Mouse (Mus musculus): ENCODE measurements around the gene Myh7b. TPM values are rescaled to one million over a fixed set of nuclear protein-coding genes. Genes with fewer than 3 reads are reported as not detected.
A peak's percentile ranks its signal among the peaks of the same experiment; 100 is the strongest.

Gene Myh7b
- total and polyA plus RNA-seq, 3 experiments = 2.2 to 5.9 TPM; not detected in 1

GRCm38 (mm10) chr2:155613326-155613755 is 2.3 kb downstream of the Myh7b start (continued):
- TF ChIP-seq MYC (IDR thresholded peaks at IDR 0.05; ENCODE audit: low read depth, low read length) = no peak

GRCm38 (mm10) chr2:155613953-155614352 is 2.9 kb downstream of the Myh7b start:
- Histone ChIP-seq H3K9ac (ENCODE audit: control insufficient read depth, low read depth, low read length, poor library complexity, severe bottlenecking) (peak overlapping the region; percentile 47), H3K27ac (ENCODE audit: control insufficient read depth, low read depth, low read length) (no peak overlapping the region), H3K4me1 (ENCODE audit: control insufficient read depth in 1 of 2, insufficient read depth in 2 of 2, low read length in 2 of 2) (peaks cover 0 to 10% of the 10 kb centered on the region in 2 experiments; a peak in 2 of 4 replicates), H3K4me3 (ENCODE audit: control insufficient read depth in 1 of 2, insufficient read depth in 1 of 2, low read depth in 2 of 2, low read length in 2 of 2) (peak overlapping the region; percentile 27 to 74), H3K36me3 (ENCODE audit: control insufficient read depth in 1 of 2, insufficient read depth in 2 of 2, low read length in 2 of 2) (no peaks in the 10 kb centered on the region), H3K79me2 (ENCODE audit: control insufficient read depth, insufficient read depth, low read length, poor library complexity) (no peaks in the 10 kb centered on the region), H3K9me3 (replicated peaks; ENCODE audit: insufficient read depth, low read length) (no peaks in the 10 kb centered on the region), H3K27me3 (ENCODE audit: control insufficient read depth in 1 of 2, insufficient read depth in 2 of 2, low read length in 2 of 2) (no peaks in the 10 kb centered on the region)
- DNase-seq (ENCODE audit: low read depth, low spot score) = no peak
- TF ChIP-seq ZKSCAN1 (IDR thresholded peaks at IDR 0.05; ENCODE audit: low read depth, low read length) = no peak
- TF ChIP-seq SIN3A (IDR thresholded peaks at IDR 0.05; ENCODE audit: low read length) = 0 out of 2 replicates have a peak, but pooled peaks have one; percentile 22

GRCm38 (mm10) chr2:155616971-155617370 is 6.0 kb downstream of the Myh7b start:
- H3K36me3 ChIP-seq (ENCODE audit: control insufficient read depth in 1 of 2, insufficient read depth in 2 of 2, low read length in 2 of 2) = no peaks in the 10 kb centered on the region
- no peaks in the 10 kb centered on the region for H3K9me3 ChIP-seq (replicated peaks; ENCODE audit: insufficient read depth, low read length)
- no peak for DNase-seq (ENCODE audit: low read depth, low spot score)
- peaks cover 0 to 10% of the 10 kb centered on the region in 2 experiments; a peak in 2 of 4 replicates for H3K4me1 ChIP-seq (ENCODE audit: control insufficient read depth in 1 of 2, insufficient read depth in 2 of 2, low read length in 2 of 2)
- no peak overlapping the region for H3K9ac ChIP-seq (ENCODE audit: control insufficient read depth, low read depth, low read length, poor library complexity, severe bottlenecking)
- H3K27me3 ChIP-seq (ENCODE audit: control insufficient read depth in 1 of 2, insufficient read depth in 2 of 2, low read length in 2 of 2) = no peaks in the 10 kb centered on the region
- H3K79me2 ChIP-seq (ENCODE audit: control insufficient read depth, insufficient read depth, low read length, poor library complexity) = no peaks in the 10 kb centered on the region
- TF ChIP-seq POLR2A (IDR thresholded peaks at IDR 0.05; ENCODE audit: control insufficient read depth in 1 of 2, insufficient read depth in 1 of 2, low read depth in 1 of 2, low read length in 2 of 2, poor library complexity in 1 of 2) (no peak), POLR2AphosphoS2 (IDR thresholded peaks at IDR 0.05; ENCODE audit: low read length) (no peak), MAFK (IDR thresholded peaks at IDR 0.05; ENCODE audit: borderline replicate concordance, low read depth, low read length) (no peak), ZMIZ1 (IDR thresholded peaks at IDR 0.05; ENCODE audit: low read depth, low read length) (no peak), MXI1 (IDR thresholded peaks at IDR 0.05; ENCODE audit: low read depth, low read length) (no peak), ELF1 (IDR thresholded peaks at IDR 0.05; ENCODE audit: low read depth, low read length) (no peak), HCFC1 (IDR thresholded peaks at IDR 0.05; ENCODE audit: low read depth, low read length) (no peak), RCOR1 (IDR thresholded peaks at IDR 0.05; ENCODE audit: low read depth, low read length) (no peak), MEF2A (IDR thresholded peaks at IDR 0.05; ENCODE audit: extremely low read depth, insufficient replicate concordance, low read depth, low read length, poor library complexity, severe bottlenecking) (no peak), KAT2A (conservative IDR thresholded peaks at IDR 0.05; ENCODE audit: low read depth, low read length) (no peak), ZC3H11A (IDR thresholded peaks at IDR 0.05; ENCODE audit: low read depth, low read length) (no peak), SIN3A (IDR thresholded peaks at IDR 0.05; ENCODE audit: low read length) (no peak), JUND (IDR thresholded peaks at IDR 0.05; ENCODE audit: low read depth, low read length) (no peak)
- H3K27ac ChIP-seq (ENCODE audit: control insufficient read depth, low read depth, low read length) = no peak overlapping the region
- H3K4me3 ChIP-seq (ENCODE audit: control insufficient read depth in 1 of 2, insufficient read depth in 1 of 2, low read depth in 2 of 2, low read length in 2 of 2) = no peak overlapping the region
